Comparison of ENCODE assay signal across 25 mouse cellular contexts in the genomic region with DNA sequence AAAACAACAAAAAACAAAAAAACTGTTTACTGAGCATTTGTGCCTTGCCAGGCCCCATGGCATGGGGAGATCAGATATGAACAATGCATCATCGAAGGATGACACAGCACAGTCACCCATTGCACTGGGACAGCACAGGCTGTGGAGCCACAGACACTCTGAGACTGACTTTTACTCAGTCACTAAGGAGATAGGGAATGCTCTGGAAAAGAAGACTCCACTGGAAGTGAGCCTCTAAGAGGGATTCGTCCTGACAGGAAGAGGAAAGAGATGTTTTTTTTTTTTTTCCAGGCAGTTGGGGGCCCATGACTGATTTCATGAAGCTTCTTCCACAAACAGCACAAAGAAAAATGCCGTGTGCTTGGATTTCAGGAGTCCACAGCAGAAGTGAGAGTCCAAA. TPM values are rescaled to one million over a fixed set of nuclear protein-coding genes. Genes with fewer than 3 reads are reported as not detected.
A peak's percentile ranks its signal among the peaks of the same experiment; 100 is the strongest.
DNase-seq lines count a peak whose midpoint lies in the region; ATAC-seq lines count a peak whose summit lies in the region.
"Had no signal": no experiment of that assay in that cellular context is flagged by ENCODE, and none has a peak within 500 bp of the region (broad histone marks: within the 10 kb centered on the region; RNA-seq: fewer than 3 reads in every experiment).

No protein-coding gene starts in this region.

- no peaks in the 10 kb centered on the region for H3K9me3 ChIP-seq in kidney, embryonic 15.5 days (replicated peaks)
- no peaks in the 10 kb centered on the region for H3K9me3 ChIP-seq in lung, embryonic 15.5 days
- H3K9me3 ChIP-seq: embryonic facial prominence, embryonic 12.5 days; embryonic facial prominence, embryonic 15.5 days; G1E; heart, embryonic 12.5 days; heart, embryonic 15.5 days; hindbrain, embryonic 10.5 days; hindbrain, embryonic 13.5 days had no signal

- no peak overlapping the region for H3K9ac ChIP-seq in kidney, embryonic 15.5 days
- H3K9ac ChIP-seq in lung, embryonic 15.5 days: no peak overlapping the region
- H3K9ac ChIP-seq: embryonic facial prominence, embryonic 12.5 days; embryonic facial prominence, embryonic 15.5 days; forebrain, postnatal 0 days; heart, embryonic 12.5 days; heart, embryonic 15.5 days; hindbrain, embryonic 13.5 days had no signal

- H3K4me2 ChIP-seq in kidney, embryonic 15.5 days: no peak overlapping the region
- H3K4me2 ChIP-seq in lung, embryonic 15.5 days: no peak overlapping the region
- H3K4me2 ChIP-seq: embryonic facial prominence, embryonic 12.5 days; embryonic facial prominence, embryonic 15.5 days; heart, embryonic 15.5 days; hindbrain, embryonic 13.5 days had no signal

- no peaks in the 10 kb centered on the region for H3K36me3 ChIP-seq in kidney, embryonic 15.5 days
- H3K36me3 ChIP-seq in lung, embryonic 15.5 days: no peaks in the 10 kb centered on the region
- H3K36me3 ChIP-seq: embryonic facial prominence, embryonic 12.5 days; embryonic facial prominence, embryonic 15.5 days; G1E; heart, embryonic 12.5 days; heart, embryonic 15.5 days; hindbrain, embryonic 10.5 days; hindbrain, embryonic 13.5 days had no signal

- peak; percentile 62 for DNase-seq in heart, adult 11 months
- DNase-seq in heart, adult 9 months (ENCODE audit: low spot score in 2 of 2): no peak
- no peak for DNase-seq in kidney, postnatal 10 days
- DNase-seq in lung, postnatal 4 days: no peak
- DNase-seq: adrenal gland, postnatal 10 days; cerebellum, adult 11 months; cerebellum, adult 2 months; cerebellum, adult 9-11 months; cerebellum, postnatal 25 days; forebrain, postnatal 0 days; gastrocnemius, adult 2 months; gastrocnemius, postnatal 14 days; heart, adult 18-20 months; heart, postnatal 36 days had no signal

- 31% methylated on average over 3 of the region's 3 CpGs for WGBS in kidney, embryonic 15.5 days
- WGBS in lung, embryonic 15.5 days: 31% methylated on average over 3 of the region's 3 CpGs

- H3K27me3 ChIP-seq in kidney, embryonic 15.5 days: 0 out of 2 replicates have a peak, but pooled peaks cover 3% of the 10 kb centered on the region
- no peaks in the 10 kb centered on the region for H3K27me3 ChIP-seq in lung, embryonic 15.5 days
- H3K27me3 ChIP-seq: embryonic facial prominence, embryonic 12.5 days; embryonic facial prominence, embryonic 15.5 days; heart, embryonic 12.5 days; heart, embryonic 15.5 days; hindbrain, embryonic 13.5 days had no signal

- peak overlapping the region; percentile 78 for H3K27ac ChIP-seq in kidney, embryonic 15.5 days
- H3K27ac ChIP-seq in lung, embryonic 15.5 days: peak overlapping the region; percentile 51; the same call in 1 of the 2 replicates
- H3K27ac ChIP-seq: embryonic facial prominence, embryonic 12.5 days; embryonic facial prominence, embryonic 15.5 days; gastrocnemius, adult 2 months; heart, embryonic 15.5 days; hindbrain, embryonic 10.5 days; hindbrain, embryonic 13.5 days had no signal

- peaks cover 15% of the 10 kb centered on the region for H3K4me1 ChIP-seq in kidney, embryonic 15.5 days
- 0 out of 2 replicates have a peak, but pooled peaks cover 8% of the 10 kb centered on the region for H3K4me1 ChIP-seq in lung, embryonic 15.5 days
- H3K4me1 ChIP-seq: embryonic facial prominence, embryonic 12.5 days; embryonic facial prominence, embryonic 15.5 days had no signal

- no peak for ATAC-seq in kidney, embryonic 15.5 days (replicated peaks; ENCODE audit: low FRiP score)
- ATAC-seq in lung, embryonic 15.5 days (ENCODE audit: borderline replicate concordance, extremely low read depth, low FRiP score, low TSS enrichment): no peak
- ATAC-seq: forebrain, embryonic 14.5 days; forebrain, postnatal 0 days; Patski had no signal

- no peak overlapping the region for H3K4me3 ChIP-seq in kidney, embryonic 15.5 days (replicated peaks)
- H3K4me3 ChIP-seq in lung, embryonic 15.5 days: no peak overlapping the region
- H3K4me3 ChIP-seq: embryonic facial prominence, embryonic 12.5 days; embryonic facial prominence, embryonic 15.5 days; gastrocnemius, adult 2 months; heart, embryonic 12.5 days; heart, embryonic 15.5 days; hindbrain, embryonic 10.5 days; hindbrain, embryonic 13.5 days had no signal

RNA-seq across cellular contexts. Expression of a gene that starts 40.1 kb away (rescaled TPM):
- polyA plus RNA-seq in kidney, embryonic 15.5 days (2015; fragmentation: Nextera tagmentation; extraction: Ambion mirVana): 15.0 and 15.2 TPM in 2 replicates
- polyA plus RNA-seq in lung, embryonic 15.5 days (2015; fragmentation: Nextera tagmentation; extraction: Ambion mirVana): 12.3 and 12.6 TPM in 2 replicates
- polyA plus RNA-seq: G1E had no signal

RNA-seq across cellular contexts. Expression of a gene that starts 41.7 kb away (rescaled TPM):
- 0.64 and 0.68 TPM in 2 replicates for polyA plus RNA-seq in kidney, embryonic 15.5 days (2015; fragmentation: Nextera tagmentation; extraction: Ambion mirVana)
- polyA plus RNA-seq in lung, embryonic 15.5 days (2015; fragmentation: Nextera tagmentation; extraction: Ambion mirVana): 9.0 and 9.9 TPM in 2 replicates
- polyA plus RNA-seq: G1E, Patski had no signal
